Mouse (Mus musculus): ENCODE results near the gene Gm2174. TPM values are rescaled to one million over a fixed set of nuclear protein-coding genes. Genes with fewer than 3 reads are reported as not detected.

Gm2174 gene
- polyA plus RNA-seq (2017; shearing (Covaris generic)), result not detected

DNA sequence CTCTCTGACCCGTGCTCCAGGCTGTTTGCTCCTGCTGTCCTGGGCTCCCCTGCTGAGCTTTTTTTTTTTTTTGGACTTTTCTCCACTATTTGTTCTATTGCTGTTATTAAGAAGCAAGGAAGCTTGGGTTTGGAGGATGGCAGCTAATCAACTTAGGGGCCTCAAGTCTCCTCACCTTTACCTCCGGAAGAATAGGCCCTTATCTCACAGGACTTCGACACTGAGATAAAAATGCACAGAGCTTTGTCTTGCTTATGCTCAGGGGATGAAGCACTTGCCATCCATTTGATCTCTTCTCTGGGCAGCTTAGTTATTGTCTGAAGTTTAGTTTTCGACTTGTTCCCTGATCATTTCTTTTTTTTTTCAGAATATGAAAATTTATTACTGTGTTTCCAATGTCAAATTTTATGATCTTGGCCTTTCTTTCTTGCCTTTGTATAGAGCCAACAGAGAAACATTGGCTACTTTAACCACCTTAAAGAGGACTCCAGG, at the start of gene Gm2174:
Gene Gm2174 (plus strand): TSS at position 442 of the 492 bp plus-strand sequence.

GRCm38 (mm10) chrX:56454671-56455371, 7.1 kb downstream of the Gm2174 start, which contains the start of gene Ints6l:
Gene Ints6l (plus strand): TSS chrX:56454857.

Other genes starting within 250 kb of the Gm2174 start
- gene Gm773, start 235.1 kb upstream of the Gm2174 start, polyA plus RNA-seq (2017; shearing (Covaris generic)), result not detected
- gene Zfp449, start 101.6 kb upstream of the Gm2174 start, polyA plus RNA-seq (2017; shearing (Covaris generic)), result 1.5 TPM
- 9.3 TPM for gene Smim10l2a, start 73.4 kb upstream of the Gm2174 start, polyA plus RNA-seq (2017; shearing (Covaris generic))
- 49.3 TPM for gene Ints6l, start 6.9 kb downstream of the Gm2174 start, polyA plus RNA-seq (2017; shearing (Covaris generic))
- not detected for gene Gm10477, start 76.8 kb downstream of the Gm2174 start, polyA plus RNA-seq (2017; shearing (Covaris generic))
- not detected for gene Gm648, start 101.6 kb downstream of the Gm2174 start, polyA plus RNA-seq (2017; shearing (Covaris generic))
- 11.9 TPM for gene Mmgt1, start 150.1 kb downstream of the Gm2174 start, polyA plus RNA-seq (2017; shearing (Covaris generic))
- gene Slc9a6, start 161.8 kb downstream of the Gm2174 start, polyA plus RNA-seq (2017; shearing (Covaris generic)), result 20.0 TPM